In the genomic region with DNA sequence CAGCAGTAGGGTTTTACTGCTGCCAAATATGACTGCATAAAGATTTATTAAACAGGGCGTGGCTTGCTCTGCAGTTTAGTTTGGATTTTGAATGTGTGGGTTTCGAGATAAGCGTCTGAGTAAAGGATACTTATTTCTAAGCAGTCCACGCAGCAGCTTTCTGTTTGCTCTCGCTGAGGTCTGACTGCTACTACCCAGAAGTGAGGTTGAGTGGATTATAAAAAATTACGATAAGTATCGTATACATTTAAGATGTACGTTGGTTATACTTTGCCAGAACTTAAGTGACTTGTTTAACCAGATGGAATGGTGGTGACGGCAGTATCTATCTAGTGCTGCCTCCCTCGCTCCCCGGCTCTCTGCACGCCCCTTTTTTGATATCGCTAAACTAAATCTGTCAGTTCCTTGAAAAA, we compare ENCODE assay signal across 16 mouse cellular contexts. TPM values are rescaled to one million over a fixed set of nuclear protein-coding genes. Genes with fewer than 3 reads are reported as not detected.
DNase-seq lines count a peak whose midpoint lies in the region; ATAC-seq lines count a peak whose summit lies in the region.
"Had no signal": no experiment of that assay in that cellular context is flagged by ENCODE, and none has a peak within 500 bp of the region (broad histone marks: within the 10 kb centered on the region; RNA-seq: fewer than 3 reads in every experiment).

No protein-coding gene starts in this region.

- no peaks in the 10 kb centered on the region for H3K27me3 ChIP-seq in kidney, embryonic 16.5 days (ENCODE audit: insufficient read depth, low read length)
- no peaks in the 10 kb centered on the region for H3K27me3 ChIP-seq in intestine, embryonic 16.5 days (replicated peaks; ENCODE audit: control insufficient read depth, insufficient read depth, low read length)
- no peaks in the 10 kb centered on the region for H3K27me3 ChIP-seq in forebrain, embryonic 15.5 days
- H3K27me3 ChIP-seq in hindbrain, embryonic 10.5 days (ENCODE audit: insufficient read depth, poor library complexity, severe bottlenecking), result no peaks in the 10 kb centered on the region
- H3K27me3 ChIP-seq: hindbrain, embryonic 12.5 days had no signal

- no peak for DNase-seq in kidney, adult 11 months
- DNase-seq in NIH3T3 (ENCODE audit: low read depth), result peak; percentile 77
- no peak for DNase-seq in gastrocnemius, postnatal 4 days (ENCODE audit: low spot score in 2 of 2)
- DNase-seq in hindbrain, embryonic 10.5 days (ENCODE audit: low spot score), result no peak
- DNase-seq: cerebellum, adult 2 months; gastrocnemius, postnatal 14 days; kidney, adult 9 months; retina, postnatal 1 day; thymus, postnatal 14 days had no signal

- no peaks in the 10 kb centered on the region for H3K9me3 ChIP-seq in kidney, embryonic 16.5 days (ENCODE audit: low read length)
- no peaks in the 10 kb centered on the region for H3K9me3 ChIP-seq in intestine, embryonic 16.5 days (ENCODE audit: control insufficient read depth, low read length)
- H3K9me3 ChIP-seq in forebrain, embryonic 15.5 days, result no peaks in the 10 kb centered on the region
- H3K9me3 ChIP-seq in hindbrain, embryonic 10.5 days, result no peaks in the 10 kb centered on the region
- H3K9me3 ChIP-seq: hindbrain, embryonic 12.5 days had no signal

- H3K9ac ChIP-seq in kidney, embryonic 16.5 days (replicated peaks; ENCODE audit: low read length), result no peak overlapping the region
- no peak overlapping the region for H3K9ac ChIP-seq in intestine, embryonic 16.5 days (ENCODE audit: low read depth, low read length)
- H3K9ac ChIP-seq in forebrain, embryonic 15.5 days (replicated peaks), result no peak overlapping the region
- H3K9ac ChIP-seq: hindbrain, embryonic 12.5 days had no signal

- H3K4me3 ChIP-seq in kidney, embryonic 16.5 days (ENCODE audit: low read length), result no peak overlapping the region
- H3K4me3 ChIP-seq in intestine, embryonic 16.5 days (ENCODE audit: low read length), result peak overlapping the region; percentile 12; the same call in 1 of the 2 replicates
- no peak overlapping the region for H3K4me3 ChIP-seq in forebrain, embryonic 15.5 days
- no peak overlapping the region for H3K4me3 ChIP-seq in hindbrain, embryonic 10.5 days
- H3K4me3 ChIP-seq: hindbrain, embryonic 12.5 days had no signal

- peaks cover 31% of the 10 kb centered on the region; the same call in 1 of the 2 replicates for H3K4me1 ChIP-seq in kidney, embryonic 16.5 days (ENCODE audit: insufficient read depth, low read length)
- H3K4me1 ChIP-seq in intestine, embryonic 16.5 days (ENCODE audit: control insufficient read depth, insufficient read depth, low read length), result peaks cover 12% of the 10 kb centered on the region
- H3K4me1 ChIP-seq in forebrain, embryonic 15.5 days, result no peaks in the 10 kb centered on the region
- no peaks in the 10 kb centered on the region for H3K4me1 ChIP-seq in hindbrain, embryonic 10.5 days (replicated peaks)

- no peak overlapping the region for H3K4me2 ChIP-seq in kidney, embryonic 16.5 days (replicated peaks; ENCODE audit: low read depth, low read length)
- H3K4me2 ChIP-seq in intestine, embryonic 16.5 days (ENCODE audit: low read depth, low read length), result peak overlapping the region; percentile 37
- no peak overlapping the region for H3K4me2 ChIP-seq in forebrain, embryonic 15.5 days (replicated peaks)
- H3K4me2 ChIP-seq: hindbrain, embryonic 12.5 days had no signal

- H3K36me3 ChIP-seq in kidney, embryonic 16.5 days (ENCODE audit: insufficient read depth, low read length), result peaks cover 25% of the 10 kb centered on the region
- H3K36me3 ChIP-seq in intestine, embryonic 16.5 days (ENCODE audit: control insufficient read depth, insufficient read depth, low read length), result no peaks in the 10 kb centered on the region
- H3K36me3 ChIP-seq in forebrain, embryonic 15.5 days, result no peaks in the 10 kb centered on the region
- H3K36me3 ChIP-seq in hindbrain, embryonic 10.5 days, result peaks cover 26% of the 10 kb centered on the region

- WGBS in kidney, embryonic 16.5 days, result 72% methylated on average over 13 of the region's 13 CpGs
- WGBS in intestine, embryonic 16.5 days, result 31% methylated on average over 13 of the region's 13 CpGs
- 91% methylated on average over 13 of the region's 13 CpGs for WGBS in forebrain, embryonic 15.5 days
- WGBS in hindbrain, embryonic 10.5 days, result 95% methylated on average over 13 of the region's 13 CpGs

- H3K27ac ChIP-seq in kidney, embryonic 16.5 days (ENCODE audit: low read length), result 0 out of 2 replicates have a peak overlapping the region, but pooled peaks have one; percentile 15
- peak overlapping the region; percentile 15; the same call in 1 of the 2 replicates for H3K27ac ChIP-seq in intestine, embryonic 16.5 days (ENCODE audit: low read length)
- no peak overlapping the region for H3K27ac ChIP-seq in forebrain, embryonic 15.5 days (replicated peaks)
- H3K27ac ChIP-seq in hindbrain, embryonic 10.5 days, result no peak overlapping the region
- H3K27ac ChIP-seq: hindbrain, embryonic 12.5 days; macrophage had no signal

- no peak for ATAC-seq in kidney, embryonic 16.5 days (ENCODE audit: low FRiP score, low TSS enrichment)
- peak; percentile 58; the same call in 1 of the 2 replicates for ATAC-seq in intestine, embryonic 16.5 days
- ATAC-seq in megakaryocyte-erythroid progenitor cell, adult 5-6 weeks (replicated peaks; ENCODE audit: low FRiP score, low TSS enrichment, poor library complexity, severe bottlenecking), result peak; percentile 92
- ATAC-seq in forebrain, embryonic 15.5 days (replicated peaks), result no peak
- ATAC-seq: CD4-positive, CD25-positive, alpha-beta regulatory T cell, adult 4 months had no signal

RNA-seq across cellular contexts. Expression of a gene that starts 9.8 kb away (rescaled TPM):
- polyA plus RNA-seq in kidney, embryonic 16.5 days (2015; fragmentation: Nextera tagmentation; extraction: Ambion mirVana), result 77.1 and 88.9 TPM in 2 replicates
- 39.6 and 45.7 TPM in 2 replicates for polyA plus RNA-seq in intestine, embryonic 16.5 days (2015; fragmentation: Nextera tagmentation; extraction: Ambion mirVana)
- total RNA-seq in megakaryocyte-erythroid progenitor cell, adult 5-6 weeks (2014; fragmentation: Nextera tagmentation), result 8.1 and 13.8 TPM in 2 replicates
- total RNA-seq in megakaryocyte-erythroid progenitor cell, adult 5-6 weeks (2017), result 10.3 and 42.0 TPM in 2 replicates
- polyA plus RNA-seq in forebrain, embryonic 15.5 days (2015; fragmentation: Nextera tagmentation; extraction: Ambion mirVana), result 18.2 and 19.9 TPM in 2 replicates
- total RNA-seq in gastrocnemius, postnatal 4 days (2021), result 10 to 100 TPM; 69.8 to 73.2 TPM
- polyA plus RNA-seq in hindbrain, embryonic 10.5 days (2016; fragmentation: Nextera tagmentation; extraction: Ambion mirVana), result 31.8 and 32.4 TPM in 2 replicates

Comparison
In these comparisons a context has a peak if more than half of its experiments do, and no peak if none do; other contexts are left out.
1. ATAC-seq: peak in intestine, embryonic 16.5 days (single experiment) and megakaryocyte-erythroid progenitor cell, adult 5-6 weeks (single experiment); none in kidney, embryonic 16.5 days (single experiment) and forebrain, embryonic 15.5 days (single experiment).
2. H3K27ac ChIP-seq: peak in kidney, embryonic 16.5 days (single experiment) and intestine, embryonic 16.5 days (single experiment); none in forebrain, embryonic 15.5 days (single experiment) and hindbrain, embryonic 10.5 days (single experiment).